Mouse (Mus musculus): ENCODE measurements around the gene Prkcd.

DNA sequence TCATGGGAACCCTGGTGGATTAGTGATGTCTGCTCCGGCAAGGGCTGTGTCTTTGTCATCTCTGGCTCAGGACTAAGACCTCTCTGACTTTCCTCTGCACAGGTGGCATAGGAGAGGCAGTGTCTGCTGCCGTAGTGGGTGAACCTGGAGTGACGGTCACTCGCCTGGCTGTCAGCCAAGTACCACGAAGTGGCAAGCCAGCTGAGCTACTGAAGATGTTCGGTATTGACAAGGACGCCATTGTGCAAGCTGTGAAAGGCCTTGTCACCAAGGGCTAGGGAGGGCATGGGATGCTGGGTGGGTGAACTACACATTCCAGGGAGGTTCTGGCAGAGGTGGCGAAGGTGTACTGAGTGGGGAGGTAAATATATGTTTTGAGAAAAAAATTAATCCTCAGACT, 52.8 kb downstream of the Prkcd start:
- TF ChIP-seq CTCF (IDR thresholded peaks at IDR 0.05; ENCODE audit: borderline replicate concordance, control insufficient read depth, extremely low read depth, insufficient read depth, low read length, poor library complexity) (no peak), POLR2A (IDR thresholded peaks at IDR 0.05; ENCODE audit: control insufficient read depth, extremely low read depth, insufficient read depth, low read length, poor library complexity) (no peak)

All from thymus, adult 2 months (tissue).